Mouse (Mus musculus) lung, adult 2 months (tissue): ENCODE data around the gene Gm17660.

Experiments
- CTCF ChIP-seq: fragments of 200-500 bp; IDR thresholded peaks from 2 replicates; pipeline ENCODE4 v1.5.1; 2011; ENCODE audit warnings: mild to moderate bottlenecking, low read length, control low read depth; ENCODE audit not compliant: insufficient read depth
- POLR2A ChIP-seq: fragments of 200-500 bp; IDR thresholded peaks from 2 replicates; pipeline ENCODE4 v1.6.1; 2011; ENCODE audit warnings: low read depth, mild to moderate bottlenecking, control low read depth, low read length, borderline replicate concordance; ENCODE audit errors: extremely low read depth

DNA sequence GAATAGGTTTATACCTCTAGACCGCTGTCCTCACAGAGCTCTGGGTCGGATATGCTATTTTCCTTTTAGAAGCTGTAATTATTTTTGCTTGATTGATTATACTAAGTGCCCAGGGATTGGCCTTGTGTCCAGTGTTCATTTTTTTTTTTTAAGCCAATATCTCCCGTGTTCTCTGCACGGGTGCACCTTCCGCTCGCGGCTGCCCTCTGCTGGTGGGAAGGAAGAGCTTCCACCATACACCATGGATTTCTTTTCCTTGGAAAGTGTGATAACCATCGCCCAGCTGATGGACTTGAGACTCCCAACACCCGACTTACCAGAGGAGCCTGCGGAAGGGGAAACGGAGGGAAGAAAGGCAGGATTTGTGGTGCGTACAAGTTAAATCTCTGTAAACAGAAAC is 3.0 kb downstream of the Gm17660 start:
- TF ChIP-seq POLR2A (no peak), CTCF (peak; percentile 87)
